Mouse (Mus musculus) skeletal muscle tissue, adult 2 months (tissue): ENCODE results near the gene Ttll9.
A peak's percentile ranks its signal among the peaks of the same experiment; 100 is the strongest.

ENCODE experiments used
- DNase-seq: peaks from one replicate; pipeline ENCODE4 v3.0.0-alpha.2; 2012; ENCODE audit warnings: low read depth, low spot score

Ttll9 gene

DNA sequence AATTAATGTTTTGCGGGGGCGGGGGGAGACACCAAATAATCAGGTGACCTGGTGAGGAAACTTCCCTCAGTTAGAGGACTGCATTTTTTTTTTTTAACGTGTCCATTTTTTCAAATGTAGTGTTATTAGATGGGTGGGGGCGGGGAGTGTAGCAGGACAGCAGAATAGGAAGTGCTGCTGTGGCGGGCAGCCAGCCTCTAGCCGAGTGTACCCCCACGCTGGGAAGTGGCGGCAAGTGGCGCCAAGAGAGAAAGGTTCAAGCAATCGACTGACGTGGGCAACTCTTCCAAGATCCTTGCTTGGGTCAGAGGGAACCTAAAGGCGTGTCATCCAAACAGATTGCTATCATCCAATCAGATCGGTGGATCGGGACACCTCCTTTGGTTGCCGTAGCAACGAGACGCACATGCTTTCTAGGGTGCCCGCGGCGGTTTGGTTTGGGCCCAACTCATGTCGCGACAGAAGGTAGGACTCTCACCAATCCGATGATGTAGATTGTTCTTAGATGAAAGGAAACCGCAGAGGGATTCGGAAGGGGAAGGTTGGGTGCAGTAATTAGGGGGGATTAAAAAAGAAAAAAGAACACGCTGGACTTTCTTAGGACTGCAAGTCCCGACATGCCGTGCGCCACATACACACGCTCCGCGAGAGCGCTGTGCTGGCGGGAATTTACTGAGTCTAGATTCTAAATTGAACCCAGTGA lies at the start of gene Ttll9:
Gene Ttll9, plus strand, starts transcription at position 395 of the 703 bp plus-strand sequence.
- peak; percentile 76 for DNase-seq

DNA sequence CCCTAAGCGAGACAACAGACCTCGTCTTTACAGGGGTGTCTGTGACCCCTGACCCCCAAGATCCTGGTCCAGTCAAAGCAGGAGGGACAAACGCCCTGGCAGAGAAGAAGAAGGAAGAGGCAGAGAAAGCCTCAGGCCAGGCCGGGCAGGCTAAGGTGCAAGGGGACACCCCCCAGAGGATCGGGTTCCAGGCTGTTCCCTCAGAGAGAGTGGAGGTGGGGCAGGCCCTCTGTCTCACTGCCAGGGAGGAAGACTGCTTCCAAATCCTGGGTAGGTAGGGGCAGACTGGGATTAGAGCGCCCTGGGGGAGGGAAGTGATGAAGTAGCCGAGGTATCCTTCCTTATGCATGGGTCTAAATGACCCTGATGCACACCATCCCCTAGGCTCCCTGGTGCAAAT lies 48.8 kb upstream of the Ttll9 start:
- DNase-seq = peak; percentile 90

DNA sequence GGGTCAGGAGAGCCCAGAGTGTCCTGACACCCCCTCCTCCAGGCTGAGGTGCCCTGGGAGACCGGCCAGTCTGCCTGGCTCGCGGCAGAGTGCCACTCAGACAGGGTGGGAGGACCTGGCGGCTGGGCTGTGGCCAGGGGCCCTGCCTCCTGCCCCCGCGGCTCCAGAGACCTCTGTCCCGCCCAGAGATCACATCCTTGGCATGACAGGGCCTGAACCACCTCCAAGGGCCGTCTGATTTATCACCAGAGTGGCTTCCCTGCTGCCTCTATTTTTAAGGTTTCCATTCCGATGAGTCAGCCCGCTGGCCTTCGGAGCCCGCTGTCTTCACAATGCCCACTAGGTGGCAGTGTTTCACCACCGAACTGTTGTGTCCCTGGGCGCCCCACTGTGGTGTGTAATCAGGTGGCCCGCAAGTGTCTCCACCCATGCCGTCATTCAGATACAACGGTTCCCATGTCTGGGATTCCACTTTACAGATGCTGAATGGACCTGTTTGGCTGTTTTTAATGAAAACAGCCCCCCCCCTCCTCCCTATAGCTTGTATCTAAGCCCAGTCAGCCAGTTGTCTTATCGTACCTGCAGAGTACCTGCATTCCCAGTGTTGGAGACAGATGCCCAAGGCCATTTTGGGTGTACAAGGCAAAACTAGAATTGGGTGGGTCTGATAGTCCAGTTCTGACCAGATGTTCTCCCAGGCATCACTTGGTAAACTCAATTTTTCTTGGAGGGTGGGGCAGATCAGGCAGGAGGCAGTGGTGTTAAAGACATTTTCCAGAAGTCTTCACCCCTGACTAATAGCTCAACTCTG lies 47.8 kb upstream of the Ttll9 start:
- DNase-seq = peak; percentile 97

DNA sequence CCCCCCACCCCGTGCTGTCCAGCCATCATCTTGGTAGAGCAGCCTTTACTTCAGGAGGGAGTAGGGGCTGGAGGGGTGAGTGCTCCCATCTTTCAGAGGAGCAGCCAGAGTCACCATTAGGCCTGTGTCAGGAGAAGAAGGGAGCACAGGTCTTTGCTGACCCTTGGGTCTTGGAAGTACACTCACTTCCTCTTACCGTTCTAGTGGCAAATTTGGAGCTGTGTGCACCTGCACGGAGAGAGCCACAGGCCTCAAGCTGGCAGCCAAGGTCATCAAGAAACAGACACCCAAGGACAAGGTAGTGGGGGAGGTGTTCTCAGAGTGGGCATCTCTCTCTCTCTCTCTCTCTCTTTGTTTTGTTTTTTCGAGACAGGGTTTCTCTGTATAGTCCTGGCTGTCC lies 46.8 kb upstream of the Ttll9 start:
- no peak for DNase-seq

DNA sequence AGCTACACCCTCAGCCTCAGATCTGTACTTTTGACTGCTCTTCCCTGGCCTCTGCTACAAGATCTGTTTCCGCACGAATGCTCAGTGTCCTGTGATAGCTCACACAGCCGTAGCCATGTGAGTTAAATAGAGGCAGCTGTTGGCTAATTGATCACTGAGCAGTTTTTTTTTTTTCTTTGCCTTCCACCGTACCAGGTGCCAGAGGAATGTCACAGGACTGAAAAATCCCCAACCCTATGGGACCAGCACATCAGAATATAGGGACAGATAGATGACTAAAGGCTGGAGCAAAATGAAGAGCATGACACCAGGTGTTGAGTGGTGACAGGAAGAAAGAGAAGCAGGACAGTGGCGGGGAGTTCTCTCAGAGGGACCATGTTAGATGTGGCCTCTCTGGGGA lies 46.2 kb upstream of the Ttll9 start:
- no peak for DNase-seq

DNA sequence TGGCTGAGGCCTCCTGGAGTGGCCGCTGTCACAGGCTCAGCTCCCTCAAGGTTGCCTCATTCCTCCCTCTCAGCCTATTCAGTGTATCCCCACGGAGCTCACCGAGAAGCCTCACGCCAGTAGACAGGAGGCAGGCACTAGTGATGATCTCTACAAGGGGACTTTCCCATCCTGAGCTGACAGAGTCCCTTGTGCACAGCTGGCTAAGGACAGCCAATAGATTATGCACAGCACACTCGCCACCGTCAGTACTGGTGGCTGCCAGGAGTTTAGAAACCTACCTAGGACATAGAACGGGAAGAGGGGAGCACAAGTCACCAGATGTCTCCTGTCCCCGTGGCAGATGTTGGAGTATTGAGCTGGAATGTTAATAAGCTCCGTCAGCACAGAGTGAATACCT lies 44.6 kb upstream of the Ttll9 start:
- no peak for DNase-seq

DNA sequence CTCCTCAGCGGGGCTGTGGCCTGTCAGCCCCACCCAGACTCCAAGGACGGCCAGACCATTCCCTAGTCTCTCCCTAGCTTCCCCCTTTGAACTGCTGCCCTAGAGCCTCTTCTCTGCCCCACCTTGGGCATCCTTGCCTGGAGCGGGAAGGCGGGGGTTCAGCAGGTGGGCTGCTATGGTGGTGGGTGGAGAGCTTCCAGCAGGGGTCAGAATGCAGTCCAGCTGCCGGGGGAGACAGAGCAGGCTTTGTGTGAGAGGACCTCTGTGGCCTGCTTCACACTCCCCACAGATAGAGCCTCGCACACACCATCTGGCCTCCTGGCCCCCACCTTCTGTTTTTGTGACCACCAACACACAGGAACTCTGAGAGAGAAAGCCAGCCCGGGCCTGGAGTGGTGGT lies 39.9 kb upstream of the Ttll9 start:
- DNase-seq = no peak

DNA sequence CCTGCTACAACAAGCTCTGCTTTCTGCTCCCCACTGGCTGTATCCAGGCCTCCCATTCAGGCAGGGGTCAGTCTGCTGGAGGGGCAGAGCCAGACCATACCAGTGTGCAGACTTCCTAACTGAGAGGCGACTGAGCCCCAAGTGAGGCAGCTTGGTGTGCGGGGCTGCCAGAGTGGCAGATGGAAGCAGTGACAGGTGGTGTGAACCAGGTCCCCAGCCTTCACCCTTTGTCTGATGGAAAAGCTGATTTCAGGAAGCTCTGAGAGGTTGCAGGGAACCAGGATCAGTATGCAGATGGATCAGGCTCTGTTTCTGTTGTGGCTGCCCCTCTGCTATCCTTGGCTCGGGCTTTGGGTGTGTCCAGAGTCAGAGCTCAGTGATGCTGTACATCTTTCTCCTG lies 38.7 kb upstream of the Ttll9 start:
- no peak for DNase-seq

DNA sequence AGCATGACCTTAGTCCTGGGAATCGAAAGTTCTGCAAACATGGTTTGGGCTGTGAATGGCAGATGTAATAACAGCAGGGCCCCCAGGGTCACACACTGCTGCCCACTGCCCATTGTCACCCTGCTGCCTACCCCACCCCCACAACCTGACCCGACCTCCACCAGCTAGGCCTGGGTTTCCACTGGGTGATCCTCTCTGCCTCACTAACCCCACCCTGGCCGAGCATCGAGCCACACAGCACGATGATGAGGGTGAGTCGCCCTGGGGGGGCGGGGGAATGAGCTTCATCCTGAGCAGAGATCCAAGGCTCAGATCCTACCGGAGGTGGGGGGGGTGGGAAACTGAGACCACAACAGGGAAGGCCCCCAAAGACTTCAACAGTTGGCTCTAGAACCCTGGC lies 38.2 kb upstream of the Ttll9 start:
- DNase-seq = no peak

DNA sequence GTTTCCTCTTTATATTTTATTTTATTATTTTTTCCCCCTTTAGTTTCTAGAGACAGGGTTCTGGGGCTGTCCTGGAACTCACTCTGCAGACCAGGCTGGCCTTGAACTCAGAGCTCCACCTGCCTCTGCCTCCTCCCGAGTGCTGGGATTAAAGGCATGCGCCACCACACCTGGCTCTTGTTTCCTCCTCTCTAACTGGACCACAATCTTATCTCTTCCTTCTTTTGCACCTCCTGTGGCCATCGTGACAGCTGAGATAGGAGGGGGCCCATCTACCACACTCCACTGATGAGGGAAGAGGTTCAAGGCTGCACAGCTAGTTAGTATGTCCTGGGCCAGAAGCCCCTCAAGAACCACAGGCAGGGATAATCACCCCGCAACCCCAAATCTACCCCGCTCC lies 37.7 kb upstream of the Ttll9 start:
- DNase-seq = no peak

DNA sequence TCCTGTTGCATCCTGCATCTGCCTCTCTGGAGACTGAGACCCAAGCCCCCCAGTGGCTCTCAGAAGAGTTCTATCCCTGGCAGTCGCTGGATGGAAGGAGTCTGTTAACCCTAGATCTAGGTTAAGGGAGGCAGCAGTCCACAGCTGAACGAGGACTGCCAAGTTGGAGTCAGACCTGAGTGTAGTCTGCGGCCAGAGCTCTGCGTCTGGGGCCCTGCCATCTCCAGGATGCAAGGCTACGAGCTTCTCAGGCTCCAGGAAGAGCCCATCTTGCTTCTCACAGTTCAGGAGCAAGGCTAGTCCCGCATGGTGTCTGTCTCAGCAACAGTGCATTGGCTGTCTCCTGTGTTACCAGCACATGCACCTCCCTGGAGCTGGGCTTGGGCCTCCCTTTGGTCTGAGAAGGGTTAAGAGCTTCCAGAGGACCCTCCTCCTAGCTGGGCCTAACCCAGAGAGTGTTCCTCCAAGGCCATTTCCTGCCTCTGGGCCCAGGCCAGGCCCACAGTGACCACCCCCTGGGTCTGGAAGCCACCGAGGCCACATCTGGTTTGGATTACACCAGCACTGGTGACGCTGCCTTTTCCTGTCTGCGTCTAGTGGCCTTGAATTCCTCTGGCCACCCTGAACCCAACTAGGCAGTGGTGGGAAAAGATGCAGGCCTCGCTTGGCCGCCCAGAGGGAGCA lies 37.0 kb upstream of the Ttll9 start:
- DNase-seq = peak; percentile 81

DNA sequence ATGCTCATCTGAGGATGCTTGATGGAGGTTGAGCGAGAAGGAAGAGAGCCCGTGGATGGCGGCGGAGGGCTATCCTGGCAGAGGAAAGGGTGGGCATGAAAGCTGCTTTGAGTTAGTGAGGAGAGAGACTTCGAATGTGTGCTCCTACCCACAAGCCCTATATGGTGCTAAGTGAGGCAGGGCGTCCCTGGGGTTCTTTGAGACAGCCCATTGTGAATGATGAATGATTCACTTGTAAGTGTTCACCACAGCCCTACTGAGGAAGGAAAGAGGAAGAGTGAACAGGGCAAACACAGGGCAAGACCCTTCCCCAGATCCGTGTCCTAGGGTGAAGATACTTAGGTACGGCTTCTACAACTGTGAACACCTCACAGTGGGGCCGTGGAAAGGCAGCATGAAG lies 35.4 kb upstream of the Ttll9 start:
- no peak for DNase-seq

DNA sequence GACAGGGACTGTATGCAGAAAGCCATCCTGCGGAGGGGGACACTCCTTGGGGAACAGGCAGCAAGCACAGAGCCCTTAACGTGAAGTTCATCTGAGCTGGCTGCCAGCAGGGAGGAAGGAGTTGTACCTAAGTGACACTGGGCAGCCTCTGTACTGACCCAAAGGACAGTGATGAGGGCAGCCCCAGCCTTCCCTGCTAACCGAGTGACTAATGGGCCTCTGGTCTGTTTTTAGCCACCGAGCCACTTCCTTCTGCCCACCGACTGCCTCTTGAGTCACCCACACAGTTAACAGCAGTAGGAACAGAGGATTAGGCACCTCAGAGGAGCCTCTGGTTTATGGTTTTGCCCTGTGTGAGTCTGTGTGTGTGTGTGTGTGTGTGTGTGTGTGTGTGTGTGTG lies 34.9 kb upstream of the Ttll9 start:
- no peak for DNase-seq

DNA sequence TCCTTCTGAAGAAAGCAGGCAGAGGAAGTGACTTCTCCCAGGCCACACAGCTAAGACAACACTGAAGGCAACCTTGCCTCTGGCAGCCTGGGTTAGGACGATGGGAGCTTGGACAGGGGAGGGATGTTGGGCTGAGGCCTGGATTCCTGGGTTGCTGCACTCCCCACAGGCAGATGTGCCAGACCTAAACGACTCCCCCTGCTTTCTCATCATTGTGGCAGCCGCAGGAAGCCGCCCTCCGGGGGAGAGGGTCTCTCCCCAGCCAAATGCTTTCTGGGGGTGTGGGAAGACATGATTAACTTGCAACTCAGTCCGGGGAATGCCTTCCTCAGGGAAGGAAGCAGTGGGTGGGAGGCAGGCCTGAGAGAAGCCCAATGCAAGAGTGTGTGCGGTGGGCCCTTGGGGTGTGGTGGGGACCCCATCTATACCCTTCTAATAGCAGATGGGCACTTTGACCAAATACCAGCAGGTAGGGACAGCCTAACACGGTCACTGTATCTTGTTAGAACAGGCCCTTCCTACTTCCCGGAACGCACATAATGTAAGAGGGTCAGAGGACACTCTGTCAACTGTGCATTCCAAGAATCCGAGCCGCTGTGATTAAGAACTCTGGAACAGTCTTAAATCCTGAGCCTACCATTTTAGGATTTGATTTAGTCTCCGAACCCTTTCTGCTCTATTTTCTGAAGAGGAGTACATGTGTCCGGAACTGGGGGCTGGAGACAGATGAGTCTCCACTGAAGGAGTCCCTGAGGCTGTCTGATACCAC lies 33.9 kb upstream of the Ttll9 start:
- no peak for DNase-seq

DNA sequence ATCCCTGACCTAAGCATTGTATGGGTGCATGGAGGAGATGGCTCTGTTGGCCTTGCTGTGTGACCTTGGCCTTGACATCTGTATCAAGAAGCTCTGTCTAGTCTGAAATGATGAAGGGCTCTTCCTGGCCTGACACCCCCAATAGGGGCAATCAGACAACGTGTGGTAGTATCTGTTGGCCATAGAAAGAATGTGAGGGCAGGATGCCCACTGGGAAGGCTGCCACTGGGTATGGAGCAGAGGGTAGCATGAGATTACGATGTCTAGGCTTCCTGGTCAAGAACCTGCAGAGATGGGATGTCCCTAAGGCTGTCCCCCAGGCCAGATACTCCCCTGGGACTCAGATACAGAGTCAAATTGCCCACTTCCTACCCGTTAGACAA lies 33.3 kb upstream of the Ttll9 start:
- DNase-seq = no peak

DNA sequence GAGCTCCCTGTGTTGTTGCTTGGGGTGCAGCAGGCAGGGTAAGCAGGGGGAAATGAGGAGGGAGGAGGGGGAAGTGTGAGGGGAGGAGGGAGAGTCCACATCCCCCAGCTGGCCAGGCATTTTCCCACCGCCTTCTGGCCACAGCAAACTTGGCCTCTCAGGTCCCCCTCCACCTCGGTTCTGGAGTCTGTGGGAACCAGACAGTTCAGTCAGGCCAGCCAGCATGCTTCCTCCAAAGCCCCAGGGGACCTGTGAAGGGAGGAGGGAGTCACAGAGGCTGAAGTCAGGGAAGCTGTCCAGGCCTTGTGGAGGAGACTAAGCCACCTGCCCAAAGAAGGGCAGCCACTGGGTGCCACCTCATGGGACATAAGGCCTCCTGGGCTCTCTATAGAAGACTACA lies 32.0 kb upstream of the Ttll9 start:
- no peak for DNase-seq

DNA sequence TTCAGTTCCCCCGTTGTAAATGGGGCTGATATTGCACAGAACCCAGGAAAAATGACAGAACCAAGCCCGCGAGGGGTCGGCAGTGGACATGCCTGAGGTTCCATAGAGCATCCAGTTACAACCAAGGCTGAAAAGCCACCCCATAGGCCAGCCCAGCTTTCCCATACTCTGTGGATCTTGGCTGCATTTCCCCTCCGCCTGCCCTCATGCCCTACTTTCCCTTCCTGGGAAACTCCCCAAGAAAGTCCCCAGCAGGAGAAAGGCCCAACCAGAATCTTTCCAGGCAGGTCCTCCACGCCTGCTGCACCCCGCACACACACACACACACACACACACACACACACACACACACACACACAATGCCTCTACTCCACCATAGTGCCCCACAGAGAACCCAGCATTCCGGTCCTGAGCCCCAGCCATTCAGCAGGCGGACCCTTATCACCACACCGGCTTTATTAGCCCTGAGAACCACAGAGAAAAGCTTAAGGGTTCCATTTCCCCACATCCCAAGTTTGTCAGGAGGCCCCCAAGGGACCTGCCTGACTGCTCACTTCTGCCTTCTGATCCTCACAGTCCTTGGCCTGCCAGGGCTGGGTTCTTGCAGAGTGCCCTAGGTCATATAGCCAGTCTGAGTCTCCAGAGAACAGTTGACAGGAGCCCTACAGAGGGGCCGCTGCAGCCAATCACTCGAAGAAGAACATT lies 30.7 kb upstream of the Ttll9 start:
- DNase-seq = no peak

DNA sequence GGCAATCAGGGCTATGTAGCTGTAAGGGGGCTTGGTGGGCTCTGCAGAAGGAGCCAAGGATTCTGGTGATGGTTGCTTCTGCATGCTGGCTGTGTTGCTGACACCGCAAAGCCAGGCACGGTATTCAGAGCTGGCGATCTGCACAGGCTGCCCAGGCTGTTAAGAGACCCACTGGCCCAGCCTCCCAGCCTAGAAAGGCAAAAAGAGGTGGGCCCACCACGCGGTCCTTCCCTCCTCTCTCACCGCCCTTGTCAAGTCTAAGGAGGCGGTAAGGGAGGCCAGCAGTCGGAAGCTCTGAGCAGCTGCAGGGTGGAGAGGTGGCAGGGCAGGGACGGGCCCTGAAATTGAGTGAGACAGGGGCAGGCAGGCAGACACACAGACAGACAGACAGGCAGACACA lies 29.2 kb upstream of the Ttll9 start, which contains the start of gene Foxs1:
Gene Foxs1, minus strand, starts transcription at position 161 of the 400 bp plus-strand sequence.
- no peak for DNase-seq

DNA sequence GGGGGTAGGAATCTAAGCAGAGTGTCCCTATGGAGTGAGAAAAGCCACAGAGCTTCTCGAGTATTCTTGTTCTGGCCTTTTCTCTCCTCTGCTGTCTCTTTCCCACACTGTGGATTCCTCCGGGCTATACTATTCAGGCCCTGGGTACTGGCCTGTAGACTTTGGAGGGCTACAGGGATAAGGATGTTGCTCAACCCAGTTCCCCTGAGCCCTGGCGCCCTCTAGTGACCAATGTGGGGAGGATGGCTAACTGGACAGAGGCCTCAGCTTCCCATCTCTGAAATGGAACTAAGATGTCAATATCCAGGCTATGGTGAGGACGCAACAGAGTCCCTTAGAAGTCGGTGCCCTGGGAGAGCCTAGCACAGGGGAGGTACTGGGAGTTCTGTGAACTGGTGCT lies 28.7 kb upstream of the Ttll9 start:
- no peak for DNase-seq

DNA sequence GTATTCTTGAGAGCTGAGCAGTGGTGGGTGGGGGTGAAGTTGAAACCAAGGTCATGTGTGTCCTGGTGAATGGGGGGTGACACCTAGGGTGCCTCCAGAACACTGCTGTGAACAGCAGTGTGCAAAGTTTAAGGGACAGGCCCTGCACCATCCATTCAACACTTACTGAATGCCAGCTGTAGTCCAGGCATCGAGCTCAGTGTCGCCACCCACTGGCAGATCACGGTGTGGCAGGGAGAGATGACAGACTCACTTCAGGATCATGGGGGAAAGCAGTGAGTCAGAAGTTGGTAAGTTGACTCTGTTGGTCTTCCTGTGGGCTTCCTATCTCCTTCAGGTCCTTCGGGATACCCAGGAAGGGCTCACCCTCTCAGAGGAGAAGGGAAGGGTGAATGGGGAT lies 22.4 kb upstream of the Ttll9 start:
- no peak for DNase-seq

DNA sequence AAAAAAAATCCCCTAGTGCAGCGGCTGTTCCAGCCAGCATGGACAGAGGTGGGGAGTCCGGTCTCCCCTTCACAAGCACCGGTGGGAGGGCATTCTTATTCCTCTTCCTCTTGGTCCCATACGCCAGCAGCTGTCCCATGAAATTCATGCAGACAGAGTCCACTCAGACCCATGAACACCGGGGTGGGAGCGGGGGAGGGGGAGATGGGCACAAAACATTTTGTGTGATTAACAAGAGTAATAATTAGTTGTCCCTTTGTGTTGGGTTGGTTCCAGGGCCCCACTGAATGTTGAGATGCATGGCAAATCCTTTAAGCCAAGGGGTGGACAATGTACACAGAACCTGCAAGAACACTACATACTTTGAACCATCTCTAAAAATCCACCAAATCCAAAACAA lies 21.2 kb upstream of the Ttll9 start:
- DNase-seq = no peak
